Mouse (Mus musculus) gonadal fat pad, adult 2 months (tissue): Measurements from ENCODE around the gene Syt2. TPM values are rescaled to one million over a fixed set of nuclear protein-coding genes. Genes with fewer than 3 reads are reported as not detected.

Experiments
- polyA plus RNA-seq: library from polyadenylated mRNA; depleted of rRNA; stranded (reverse); fragments of >200 nt; gene quantifications from 2 replicates; pipeline ENCODE4 v1.2.3, GENCODE M21; 2012; rRNA removed

Gene Syt2
- polyA plus RNA-seq, 1 experiment: 1.5 TPM

Other genes starting within 250 kb of the Syt2 start
- gene Cyb5r1, start 241.1 kb upstream of the Syt2 start, polyA plus RNA-seq: 43.0 and 52.5 TPM in 2 replicates
- gene Adipor1, start 231.3 kb upstream of the Syt2 start, polyA plus RNA-seq: 144 and 149 TPM in 2 replicates
- gene Klhl12, start 191.1 kb upstream of the Syt2 start, polyA plus RNA-seq: 9.9 and 13.6 TPM in 2 replicates
- 16.8 and 17.7 TPM in 2 replicates for gene Rabif, start 152.0 kb upstream of the Syt2 start, polyA plus RNA-seq
- 0.09 and 0.32 TPM in 2 replicates for gene Mgat4e, start 97.0 kb upstream of the Syt2 start, polyA plus RNA-seq
- gene Kdm5b, start 86.5 kb upstream of the Syt2 start, polyA plus RNA-seq: 15.5 and 16.6 TPM in 2 replicates